Mouse (Mus musculus): ENCODE results near the gene Ccdc69.

DNA sequence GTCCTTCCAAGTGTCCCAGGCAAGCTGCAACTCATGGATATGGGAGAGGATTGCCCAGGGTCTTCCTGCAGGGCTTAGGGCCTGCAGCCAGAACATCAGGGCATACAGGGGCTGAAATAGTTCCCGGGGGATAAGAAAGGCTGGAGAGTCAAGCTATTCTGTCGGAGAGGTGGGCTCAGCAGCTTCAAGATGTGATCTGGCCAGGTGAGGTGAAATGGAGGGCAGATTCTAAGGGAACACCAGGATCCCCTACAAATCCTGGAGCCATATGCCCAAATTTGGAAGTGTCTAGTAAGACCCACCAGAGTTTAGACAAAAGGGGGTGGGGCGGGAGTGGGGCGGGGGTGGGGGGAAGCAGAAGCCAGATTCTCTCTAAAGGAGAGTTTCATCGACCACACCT lies 45.6 kb downstream of the Ccdc69 start:
- TF ChIP-seq CTCF (IDR thresholded peaks at IDR 0.05; ENCODE audit: insufficient read depth, low read depth, low read length) (no peak), POLR2A (IDR thresholded peaks at IDR 0.05; ENCODE audit: insufficient read depth, low read depth, low read length) (no peak)
